Mouse (Mus musculus) liver, embryonic 14.5 days (tissue): Measurements from ENCODE around the gene Mvp.

Source experiments
- CTCF ChIP-seq: IDR thresholded peaks from 2 replicates; pipeline ENCODE4 v1.5.1; 2016; ENCODE audit warnings: antibody characterized with exemption, low read depth, control low read depth
- EP300 ChIP-seq: IDR thresholded peaks from 2 replicates; pipeline ENCODE4 v1.6.1; 2016; ENCODE audit warnings: antibody characterized with exemption, low read depth

GRCm38 (mm10) chr7:127017950-127018345 lies 3.5 kb upstream of the Mvp start:
- TF ChIP-seq CTCF (no peak), EP300 (no peak)
